Mouse (Mus musculus) c-Kit-positive CD71-positive TER-119-negative erythroid progenitor cells, embryonic 14.5 days (primary cell): ENCODE measurements around the gene Elavl2.

ENCODE experiments used
- DNase-seq: peaks from one replicate; pipeline ENCODE4 v3.0.0-alpha.2; 2013; ENCODE audit warnings: low read depth

Elavl2 gene

DNA sequence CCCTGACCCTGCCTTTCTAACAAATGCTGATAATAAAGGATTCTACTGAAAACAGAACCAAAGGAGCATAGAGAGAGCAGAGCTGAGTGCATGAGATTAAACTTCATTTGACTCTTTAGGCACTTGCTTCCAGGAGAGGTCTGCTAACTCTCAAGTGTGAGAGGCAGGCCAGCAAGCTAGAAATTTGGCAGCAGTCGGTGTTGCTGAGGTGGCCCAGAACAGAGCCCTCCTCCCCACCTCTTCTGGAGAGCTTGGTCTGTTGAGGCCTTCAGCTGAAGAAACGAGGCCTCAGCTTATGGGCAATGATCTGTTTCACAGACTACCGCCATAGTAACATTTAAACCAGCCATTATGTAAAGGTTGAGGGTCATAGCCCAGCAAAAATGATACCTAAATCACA is 186.7 kb downstream of the Elavl2 start:
- DNase-seq: no peak

DNA sequence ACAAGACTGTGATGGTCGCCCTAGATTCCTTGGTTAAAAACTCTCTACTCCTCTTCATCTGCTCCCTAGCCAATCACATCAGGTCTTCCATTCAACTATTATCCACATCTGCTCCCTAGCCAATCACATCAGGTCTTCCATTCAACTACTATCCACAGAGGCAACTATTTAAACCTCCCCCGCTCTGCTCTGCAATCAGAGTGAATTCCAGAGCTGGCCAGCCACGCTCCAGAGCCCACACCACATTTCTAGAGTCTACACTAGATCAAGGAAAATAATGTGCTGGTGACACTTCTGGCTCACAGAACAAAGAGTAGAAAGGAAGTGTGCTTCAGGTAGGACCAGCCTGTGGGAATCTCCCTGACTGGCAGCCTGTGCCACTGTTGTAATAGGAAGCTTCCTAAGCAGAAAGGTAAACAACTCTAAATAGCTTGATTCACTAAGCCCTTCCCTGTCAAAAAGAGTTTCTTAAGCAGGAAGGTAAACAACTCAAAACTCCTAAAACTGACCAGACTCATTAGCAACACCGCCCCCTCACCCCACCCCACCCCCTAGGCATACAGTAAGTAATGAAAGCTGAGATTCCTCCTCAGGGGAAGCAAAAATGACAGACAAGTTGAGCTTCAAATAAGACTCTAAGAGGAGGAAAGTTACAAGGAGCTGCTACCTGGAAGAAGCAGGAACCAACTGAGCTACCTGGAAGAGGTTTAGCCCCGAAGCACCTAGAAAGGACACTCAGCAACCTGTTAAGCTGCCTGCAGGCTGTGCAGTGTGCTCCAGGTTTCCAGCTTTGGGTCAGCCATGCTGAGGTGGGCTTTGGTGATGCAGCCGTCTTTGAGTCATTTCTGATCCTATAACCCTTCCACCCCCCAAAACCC is 191.9 kb downstream of the Elavl2 start:
- no peak for DNase-seq
